Mouse (Mus musculus) heart, embryonic 15.5 days (tissue): ENCODE data around the gene Zfp770. TPM values are rescaled to one million over a fixed set of nuclear protein-coding genes. Genes with fewer than 3 reads are reported as not detected.

Experiments
- ATAC-seq: fragments of 200-750 bp; cut with Nextera tagmentation; replicated peaks from 2 replicates; pipeline ENCODE4 v1.8.0; 2017; ENCODE audit warnings: low read depth, moderate TSS enrichment; ENCODE audit not compliant: insufficient number of reproducible peaks, insufficient read depth, low FRiP score
- H3K27ac ChIP-seq: fragments of 300-500 bp; sonication (generic); 2 replicates; pipeline ENCODE4 v1.5.1; 2015; ENCODE audit warnings: mild to moderate bottlenecking, inconsistent platforms
- H3K27me3 ChIP-seq: fragments of 300-500 bp; sonication (generic); 2 replicates; pipeline ENCODE4 v1.6.1; 2015; ENCODE audit warnings: inconsistent platforms
- H3K36me3 ChIP-seq: fragments of 300-500 bp; sonication (generic); 2 replicates; pipeline ENCODE4 v1.6.1; 2015; ENCODE audit warnings: mild to moderate bottlenecking, inconsistent platforms
- H3K4me1 ChIP-seq: fragments of 300-500 bp; sonication (generic); replicated peaks from 2 replicates; pipeline ENCODE4 v1.6.1; 2015; ENCODE audit warnings: inconsistent platforms
- H3K4me2 ChIP-seq: fragments of 300-500 bp; sonication (generic); 2 replicates; pipeline ENCODE4 v1.6.1; 2015; ENCODE audit warnings: inconsistent platforms, mild to moderate bottlenecking, moderate library complexity
- H3K4me3 ChIP-seq: fragments of 300-500 bp; sonication (generic); 2 replicates; pipeline ENCODE4 v1.5.1; 2015; ENCODE audit warnings: mild to moderate bottlenecking, inconsistent platforms
- H3K9ac ChIP-seq: fragments of 300-500 bp; sonication (generic); 2 replicates; pipeline ENCODE4 v1.6.1; 2015; ENCODE audit warnings: mild to moderate bottlenecking, inconsistent platforms
- H3K9me3 ChIP-seq: fragments of 300-500 bp; sonication (generic); replicated peaks from 2 replicates; pipeline ENCODE4 v1.6.1; 2016; ENCODE audit warnings: inconsistent platforms
- WGBS: fragments of 180-500 bp; shearing (Covaris S2); methylation state at CpG from one replicate; pipeline ENCODE4 v1.1.7; 2015; ENCODE audit warnings: mixed read lengths; 5-methylcytosine and 5-hydroxymethylcytosine counted together
- polyA plus RNA-seq: library from polyadenylated mRNA; unstranded; fragments of >200 nt; fragmentation: Nextera tagmentation; extraction: Ambion mirVana; gene quantifications from 2 replicates; pipeline ENCODE4 v1.2.1, GENCODE M21; 2015

Gene Zfp770
- polyA plus RNA-seq, 1 experiment from 2014 or later: 3.4 TPM

DNA sequence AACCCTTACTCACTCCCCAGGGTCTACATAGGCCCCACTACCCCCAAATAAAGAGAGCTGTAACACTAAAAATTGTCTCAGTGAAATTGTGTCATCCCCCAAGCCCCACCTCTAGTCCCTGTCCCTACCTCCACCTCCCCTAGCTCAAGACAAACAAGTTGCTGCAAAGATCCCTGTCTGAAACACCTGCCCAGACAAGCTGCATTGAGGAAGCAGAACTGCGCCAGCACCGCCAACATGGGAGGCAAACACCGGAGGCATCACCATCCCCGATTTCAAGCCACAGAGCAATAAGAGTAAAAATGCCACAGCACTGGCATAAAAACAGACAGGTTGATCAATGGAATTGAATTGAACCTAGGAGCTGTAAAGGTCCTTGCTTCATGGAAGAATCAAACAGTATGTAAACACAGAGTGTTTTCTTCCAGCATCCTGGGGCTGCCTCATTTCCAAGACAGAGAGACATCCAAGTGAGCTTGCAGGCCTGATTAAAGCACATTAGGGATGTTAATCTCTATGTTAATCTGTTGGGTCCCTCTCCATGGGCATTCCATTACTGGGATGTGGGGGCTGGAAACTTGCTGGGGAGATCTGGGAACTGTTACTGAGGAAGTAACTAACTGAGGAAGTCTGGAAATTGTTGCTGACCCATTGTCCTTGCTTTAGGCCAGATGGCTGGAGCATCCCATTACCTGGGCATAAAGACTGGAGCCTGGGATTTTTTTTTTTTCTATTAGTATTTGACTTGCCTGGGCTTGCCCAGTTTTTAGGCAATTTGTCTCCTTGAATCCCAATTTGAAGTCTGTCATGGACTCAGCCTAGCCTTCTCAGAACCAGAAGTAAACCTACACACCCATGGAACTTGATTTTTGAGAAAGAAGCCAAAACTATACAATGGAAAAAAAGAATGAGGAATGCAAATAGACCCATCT is 23.2 kb downstream of the Zfp770 start:
- no peak overlapping the region for H3K27ac ChIP-seq
- H3K4me1 ChIP-seq: peaks cover 8% of the 10 kb centered on the region
- H3K27me3 ChIP-seq: no peaks in the 10 kb centered on the region
- H3K4me3 ChIP-seq: no peak overlapping the region
- no peak overlapping the region for H3K9ac ChIP-seq
- 52% methylated on average over 4 of the region's 4 CpGs for WGBS
- H3K36me3 ChIP-seq: no peaks in the 10 kb centered on the region
- no peak for ATAC-seq
- no peak overlapping the region for H3K4me2 ChIP-seq
- H3K9me3 ChIP-seq: no peaks in the 10 kb centered on the region

DNA sequence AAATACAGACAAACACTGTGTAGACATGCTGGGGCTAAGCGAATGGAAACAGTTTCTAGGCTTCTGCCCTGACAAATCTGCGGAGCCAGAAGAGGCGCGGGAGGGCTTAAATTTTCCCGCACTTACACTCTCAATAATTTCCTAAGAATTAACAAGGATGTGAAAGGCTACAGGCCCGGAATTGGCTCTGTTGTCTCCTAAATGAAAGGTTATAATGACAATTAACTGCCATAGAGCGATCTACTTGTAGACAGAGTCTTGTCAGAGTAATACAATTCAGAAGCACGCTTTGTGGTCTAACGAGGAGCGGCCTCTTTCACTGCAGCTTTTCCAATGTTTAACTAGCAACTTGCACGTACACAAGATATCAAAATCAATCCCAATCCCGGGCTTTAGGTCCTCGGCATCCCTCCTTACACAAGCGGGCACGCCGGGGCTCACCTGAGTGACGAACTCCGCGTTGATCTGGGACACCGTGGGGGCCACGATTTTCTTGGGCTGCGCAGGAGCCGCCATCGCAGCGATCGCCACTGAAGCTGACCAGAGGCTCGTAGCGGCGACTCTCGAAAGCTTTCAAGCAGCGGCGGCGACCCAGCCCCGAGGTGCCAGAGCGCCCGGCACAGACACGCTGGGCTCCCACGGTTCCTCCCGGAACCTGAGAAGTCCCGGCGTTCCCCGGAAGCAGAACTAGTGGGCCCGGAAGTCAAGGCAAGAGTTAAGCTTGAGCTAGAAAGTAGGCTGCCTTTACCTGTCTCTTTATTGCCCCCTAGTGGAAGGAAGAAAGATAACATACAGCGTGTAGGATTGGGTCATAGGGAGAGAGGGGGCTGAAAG is 26.4 kb downstream of the Zfp770 start:
- no peaks in the 10 kb centered on the region for H3K27me3 ChIP-seq
- peak; percentile 89 for ATAC-seq
- H3K36me3 ChIP-seq: peaks cover 4% of the 10 kb centered on the region; the same call in 1 of the 2 replicates
- H3K27ac ChIP-seq: peak overlapping the region; percentile 41; the same call in 1 of the 2 replicates
- H3K4me1 ChIP-seq: peaks cover 8% of the 10 kb centered on the region
- under 1% methylated on average over 44 of the region's 44 CpGs for WGBS
- peak overlapping the region; percentile 84 for H3K4me2 ChIP-seq
- peak overlapping the region; percentile 84 for H3K9ac ChIP-seq
- peak overlapping the region; percentile 85 for H3K4me3 ChIP-seq
- no peaks in the 10 kb centered on the region for H3K9me3 ChIP-seq

DNA sequence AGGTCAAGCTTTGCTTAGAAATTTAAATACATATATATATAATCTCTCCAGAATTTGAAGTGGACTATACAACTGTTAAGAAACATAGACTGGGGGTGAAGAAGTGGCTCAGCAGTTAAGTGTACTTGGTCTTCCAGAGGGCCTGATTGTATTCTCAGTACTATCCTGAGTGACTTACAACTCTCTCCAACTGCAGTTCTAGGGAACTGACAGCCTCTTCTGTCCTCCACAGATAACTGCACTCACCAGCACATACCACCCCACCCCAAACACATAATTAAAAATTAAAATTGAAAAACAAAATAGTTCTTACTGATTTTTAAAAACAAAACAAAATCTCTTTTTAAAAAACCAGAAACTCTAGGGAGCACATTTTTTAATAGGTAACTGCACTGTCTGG is 28.0 kb downstream of the Zfp770 start:
- Histone ChIP-seq H3K9me3 (no peaks in the 10 kb centered on the region), H3K4me1 (peaks cover 8% of the 10 kb centered on the region), H3K4me3 (no peak overlapping the region), H3K9ac (no peak overlapping the region), H3K4me2 (no peak overlapping the region), H3K36me3 (peaks cover 4% of the 10 kb centered on the region; the same call in 1 of the 2 replicates), H3K27me3 (no peaks in the 10 kb centered on the region), H3K27ac (no peak overlapping the region)
- no peak for ATAC-seq

DNA sequence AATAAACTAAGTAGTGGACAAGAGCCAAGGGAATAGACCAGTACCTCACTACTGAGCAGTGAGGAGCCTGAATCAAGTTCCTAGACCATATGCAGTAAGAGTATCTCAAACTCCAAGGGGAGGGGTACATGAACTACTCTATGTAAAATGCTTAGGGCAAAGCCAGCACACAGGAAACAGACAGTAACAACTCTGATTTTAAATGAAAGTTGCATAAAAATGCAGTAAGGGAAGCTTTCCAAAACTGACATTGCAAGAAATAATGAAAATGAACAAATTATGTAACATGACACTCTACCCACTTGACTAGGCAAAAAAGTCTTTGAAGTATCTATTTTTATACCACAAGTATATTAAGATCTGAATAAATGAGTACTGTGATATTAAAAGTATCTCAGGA is 33.4 kb downstream of the Zfp770 start:
- H3K9me3 ChIP-seq: no peaks in the 10 kb centered on the region
- H3K4me3 ChIP-seq: no peak overlapping the region
- no peaks in the 10 kb centered on the region for H3K27me3 ChIP-seq
- H3K4me2 ChIP-seq: no peak overlapping the region
- H3K36me3 ChIP-seq: peaks cover 28% of the 10 kb centered on the region
- H3K27ac ChIP-seq: no peak overlapping the region
- H3K9ac ChIP-seq: no peak overlapping the region
- no peak for ATAC-seq
- no peaks in the 10 kb centered on the region for H3K4me1 ChIP-seq

DNA sequence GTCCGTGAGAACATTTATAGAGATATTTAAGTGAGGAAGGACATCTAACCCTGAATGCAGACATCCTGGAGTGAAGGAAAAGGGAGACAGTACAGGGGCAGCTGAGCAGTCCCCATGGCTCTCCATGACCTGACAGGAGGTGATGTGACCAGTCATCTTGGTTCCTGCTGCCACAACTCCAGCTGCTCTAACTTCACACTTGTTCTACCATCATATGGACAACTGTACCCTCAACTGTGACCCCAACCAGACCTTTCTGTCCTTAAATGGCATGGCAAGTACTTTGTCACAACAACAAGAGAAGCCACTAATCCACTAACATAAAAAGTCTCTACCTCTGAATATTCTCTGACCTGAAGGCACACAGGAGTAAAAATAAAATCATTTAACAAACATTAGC is 39.3 kb downstream of the Zfp770 start:
- Histone ChIP-seq H3K4me3 (no peak overlapping the region), H3K4me2 (no peak overlapping the region), H3K27ac (no peak overlapping the region), H3K27me3 (no peaks in the 10 kb centered on the region), H3K9me3 (no peaks in the 10 kb centered on the region), H3K36me3 (peaks cover 63% of the 10 kb centered on the region), H3K4me1 (no peaks in the 10 kb centered on the region), H3K9ac (no peak overlapping the region)
- 96% methylated on average over 1 of the region's 1 CpGs for WGBS
- ATAC-seq: no peak

DNA sequence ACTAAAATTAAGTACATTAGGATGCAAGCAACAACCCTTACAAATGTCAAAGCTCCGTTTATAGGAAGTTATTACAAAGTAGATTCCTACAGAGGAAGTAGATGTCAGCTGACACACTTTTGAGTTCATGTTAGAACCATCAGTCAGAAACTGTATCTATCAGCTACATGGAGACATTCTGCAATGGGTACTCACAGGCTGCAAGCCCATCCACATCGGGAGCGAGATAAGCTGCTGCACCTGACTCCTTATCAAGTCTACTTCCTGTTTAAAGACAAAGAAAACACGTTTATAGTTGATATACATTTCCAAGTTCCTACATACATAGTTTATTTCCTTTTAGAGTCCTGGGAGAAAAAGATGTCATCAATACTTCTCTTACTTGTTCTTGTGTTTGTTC is 43.9 kb downstream of the Zfp770 start:
- H3K9me3 ChIP-seq: no peaks in the 10 kb centered on the region
- no peaks in the 10 kb centered on the region for H3K27me3 ChIP-seq
- no peaks in the 10 kb centered on the region for H3K4me1 ChIP-seq
- no peak overlapping the region for H3K4me3 ChIP-seq
- no peak overlapping the region for H3K27ac ChIP-seq
- ATAC-seq: no peak
- WGBS: 64% methylated on average over 4 of the region's 4 CpGs
- H3K36me3 ChIP-seq: peaks cover 65% of the 10 kb centered on the region
- H3K4me2 ChIP-seq: no peak overlapping the region
- H3K9ac ChIP-seq: no peak overlapping the region

DNA sequence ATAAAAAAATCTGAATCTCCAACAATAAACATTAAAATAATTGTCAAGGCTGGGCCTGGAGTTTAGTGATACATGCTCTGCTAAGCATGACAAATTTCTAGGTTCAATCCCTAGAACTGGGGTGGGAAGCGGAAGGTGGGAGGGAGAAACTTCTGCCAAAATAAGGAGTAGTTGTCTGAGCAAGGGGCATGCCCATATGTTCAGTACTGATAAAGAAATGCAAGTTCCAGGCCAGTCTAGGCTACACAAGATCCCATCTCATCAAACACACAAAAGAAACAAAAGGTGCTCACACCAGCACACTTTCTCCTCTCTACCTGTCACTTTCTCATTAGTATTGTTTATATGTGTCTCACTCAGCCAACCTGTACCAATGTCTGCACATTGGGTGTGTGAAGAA is 44.6 kb downstream of the Zfp770 start:
- ATAC-seq: no peak
- 89% methylated on average over 1 of the region's 1 CpGs for WGBS
- H3K4me3 ChIP-seq: no peak overlapping the region
- no peak overlapping the region for H3K27ac ChIP-seq
- no peaks in the 10 kb centered on the region for H3K27me3 ChIP-seq
- H3K9ac ChIP-seq: no peak overlapping the region
- no peaks in the 10 kb centered on the region for H3K4me1 ChIP-seq
- H3K4me2 ChIP-seq: no peak overlapping the region
- peaks cover 70% of the 10 kb centered on the region for H3K36me3 ChIP-seq
- no peaks in the 10 kb centered on the region for H3K9me3 ChIP-seq

DNA sequence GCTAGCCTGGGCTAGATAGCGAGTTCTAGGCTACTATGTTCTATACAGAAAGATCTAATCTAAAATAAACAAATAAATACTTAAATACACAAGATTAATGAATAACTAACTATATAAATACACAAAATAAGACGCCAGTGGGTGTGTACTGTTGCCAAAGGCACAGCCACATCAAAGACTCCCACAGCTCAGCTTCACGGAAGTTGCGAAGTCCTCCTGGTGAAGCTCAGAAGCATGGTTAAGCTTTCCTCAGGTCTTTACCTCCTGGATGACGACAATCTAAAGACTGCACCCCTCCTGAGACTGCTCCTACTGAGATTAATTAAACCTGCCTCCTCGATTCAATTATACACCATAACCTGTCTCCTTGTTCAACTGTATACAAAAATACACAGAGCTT is 48.0 kb downstream of the Zfp770 start:
- Histone ChIP-seq H3K9me3 (no peaks in the 10 kb centered on the region), H3K9ac (no peak overlapping the region), H3K4me2 (no peak overlapping the region), H3K27me3 (no peaks in the 10 kb centered on the region), H3K4me1 (no peaks in the 10 kb centered on the region), H3K4me3 (no peak overlapping the region), H3K36me3 (peaks cover 73% of the 10 kb centered on the region), H3K27ac (no peak overlapping the region)
- ATAC-seq: no peak
- WGBS: 89% methylated on average over 6 of the region's 6 CpGs

DNA sequence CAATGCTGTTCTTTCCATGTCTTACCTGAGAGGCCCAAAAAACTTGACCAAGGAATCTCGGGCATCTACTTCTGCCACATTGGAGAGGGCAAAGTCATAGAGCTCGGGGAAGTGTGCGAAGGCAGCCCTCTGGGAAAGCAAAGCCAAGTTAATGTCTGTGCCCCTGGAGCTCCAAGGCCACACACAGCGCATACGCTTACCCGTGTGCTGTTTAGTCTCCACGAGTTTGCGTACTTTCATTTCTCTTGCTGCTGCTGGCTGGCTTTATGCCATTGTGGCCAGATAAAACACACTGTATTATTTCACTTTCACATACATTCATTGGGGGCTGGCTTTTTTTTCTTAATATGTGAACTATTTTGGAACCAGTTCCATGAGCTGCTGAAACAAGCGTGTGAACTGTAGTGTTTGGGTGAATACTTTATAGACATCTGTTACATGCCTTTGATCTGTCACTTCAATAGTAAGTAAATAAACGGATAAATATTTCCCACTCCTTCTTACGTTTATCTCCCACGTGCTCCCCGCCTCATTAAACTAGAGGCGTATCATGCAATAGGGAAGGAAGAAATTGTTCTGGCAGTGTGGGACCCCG is 54.3 kb downstream of the Zfp770 start:
- Histone ChIP-seq H3K4me2 (no peak overlapping the region), H3K36me3 (peaks cover 66% of the 10 kb centered on the region), H3K4me3 (no peak overlapping the region), H3K4me1 (no peaks in the 10 kb centered on the region), H3K27ac (no peak overlapping the region), H3K9ac (no peak overlapping the region), H3K9me3 (no peaks in the 10 kb centered on the region), H3K27me3 (no peaks in the 10 kb centered on the region)
- 86% methylated on average over 15 of the region's 15 CpGs for WGBS
- no peak for ATAC-seq

DNA sequence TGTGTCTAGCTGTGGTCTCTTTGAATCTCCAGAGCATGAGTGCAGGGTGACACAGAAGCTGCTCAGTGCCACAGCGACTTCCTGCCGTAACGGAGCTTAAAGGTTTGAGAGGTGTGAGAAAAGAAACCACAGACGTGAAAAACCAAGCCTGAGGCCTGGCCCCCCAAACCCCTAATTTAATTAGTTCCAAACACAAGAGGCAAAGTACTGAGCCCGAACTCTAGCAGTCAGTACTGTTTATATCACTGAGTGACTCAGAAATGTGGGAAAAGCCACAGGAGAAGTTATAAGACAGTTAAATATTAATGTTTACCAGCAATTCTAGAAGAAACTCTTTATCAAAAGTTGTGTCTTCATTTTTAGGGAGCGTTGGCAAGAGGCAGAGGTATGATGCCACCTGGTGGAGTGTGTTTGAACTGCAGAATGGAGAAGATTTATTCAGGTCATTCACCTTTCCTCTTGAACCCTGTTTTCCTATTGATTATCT is 55.9 kb downstream of the Zfp770 start:
- ATAC-seq: no peak
- no peak overlapping the region for H3K9ac ChIP-seq
- WGBS: 71% methylated on average over 6 of the region's 6 CpGs
- H3K4me3 ChIP-seq: no peak overlapping the region
- no peaks in the 10 kb centered on the region for H3K9me3 ChIP-seq
- no peak overlapping the region for H3K4me2 ChIP-seq
- H3K27ac ChIP-seq: no peak overlapping the region
- no peaks in the 10 kb centered on the region for H3K27me3 ChIP-seq
- H3K36me3 ChIP-seq: peaks cover 69% of the 10 kb centered on the region
- H3K4me1 ChIP-seq: no peaks in the 10 kb centered on the region

DNA sequence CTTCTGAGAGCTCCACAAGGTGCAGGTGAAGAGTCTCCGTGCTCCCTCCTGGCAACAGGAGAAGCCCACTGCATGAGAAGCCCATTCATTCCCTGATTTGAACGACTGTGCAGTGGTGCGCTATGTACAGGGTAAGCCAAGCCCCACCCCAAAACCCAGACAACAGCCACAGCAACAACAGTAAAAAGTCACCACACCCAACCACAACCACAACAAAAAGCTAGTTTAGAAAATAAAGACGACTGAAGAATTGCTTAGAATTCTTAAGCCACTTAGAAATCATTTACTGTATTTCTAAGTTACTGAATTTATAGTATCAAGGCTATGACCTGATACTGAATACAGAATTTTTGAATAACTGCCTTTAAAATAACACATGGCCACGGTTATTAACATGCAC is 56.4 kb downstream of the Zfp770 start:
- Histone ChIP-seq H3K9ac (no peak overlapping the region), H3K4me3 (no peak overlapping the region), H3K4me2 (no peak overlapping the region), H3K27me3 (no peaks in the 10 kb centered on the region), H3K4me1 (no peaks in the 10 kb centered on the region), H3K36me3 (peaks cover 67% of the 10 kb centered on the region), H3K27ac (no peak overlapping the region), H3K9me3 (no peaks in the 10 kb centered on the region)
- 89% methylated on average over 5 of the region's 5 CpGs for WGBS
- no peak for ATAC-seq
